Mouse (Mus musculus) MEL (cell line): ENCODE results near the gene Rspo1. TPM values are rescaled to one million over a fixed set of nuclear protein-coding genes. Genes with fewer than 3 reads are reported as not detected.

Source experiments
- DNase-seq: peaks from one replicate; pipeline ENCODE4 v3.0.0; 2011; ENCODE audit warnings: low read depth, low spot score
- H3K27ac ChIP-seq: 2 replicates; pipeline ENCODE4 v1.5.1; 2012; ENCODE audit warnings: low read depth, mild to moderate bottlenecking, control low read depth, low read length, moderate library complexity; ENCODE audit not compliant: control insufficient read depth
- H3K27me3 ChIP-seq, 2 experiments: fragments of 150-350 bp in 1 of 2; sonication (generic) in 1 of 2; 2 replicates each; pipeline ENCODE4 v1.6.1; 2012; ENCODE audit warnings: low read length in 2 of 2, mild to moderate bottlenecking in 2 of 2, improper control_type of control experiment in 1 of 2, moderate library complexity in 1 of 2; ENCODE audit not compliant: insufficient read depth in 2 of 2, control insufficient read depth in 1 of 2
- H3K36me3 ChIP-seq, 2 experiments: 2 replicates each; pipeline ENCODE4 v1.6.1; 2012 to 2014; ENCODE audit warnings: low read length in 2 of 2, improper control_type of control experiment in 1 of 2, inconsistent platforms in 1 of 2, mild to moderate bottlenecking in 1 of 2; ENCODE audit not compliant: insufficient read depth in 2 of 2, control insufficient read depth in 1 of 2
- H3K4me1 ChIP-seq, 2 experiments: fragments of 150-350 bp in 1 of 2; sonication (generic) in 1 of 2; 2 replicates each; pipeline ENCODE4 v1.6.1; 2012; ENCODE audit warnings: low read length in 2 of 2, improper control_type of control experiment in 1 of 2, mild to moderate bottlenecking in 1 of 2; ENCODE audit not compliant: insufficient read depth in 2 of 2, control insufficient read depth in 1 of 2
- H3K4me3 ChIP-seq, 2 experiments: fragments of 150-350 bp in 1 of 2; sonication (generic) in 1 of 2; 2 replicates each; pipeline ENCODE4 v1.5.1; 2012; ENCODE audit warnings: low read depth in 2 of 2, low read length in 2 of 2, mild to moderate bottlenecking in 2 of 2, moderate library complexity in 2 of 2, control low read depth in 1 of 2, improper control_type of control experiment in 1 of 2; ENCODE audit not compliant: control insufficient read depth in 1 of 2, insufficient read depth in 1 of 2
- H3K79me2 ChIP-seq: 2 replicates; pipeline ENCODE4 v1.6.1; 2012; ENCODE audit warnings: mild to moderate bottlenecking, low read length, moderate library complexity; ENCODE audit not compliant: control insufficient read depth, poor library complexity, insufficient read depth
- H3K9ac ChIP-seq: 2 replicates; pipeline ENCODE4 v1.6.1; 2012; ENCODE audit warnings: low read depth, mild to moderate bottlenecking, control low read depth, low read length, moderate library complexity; ENCODE audit not compliant: control insufficient read depth, poor library complexity, severe bottlenecking
- H3K9me3 ChIP-seq: fragments of 150-350 bp; sonication (generic); replicated peaks from 2 replicates; pipeline ENCODE4 v1.6.1; 2012; ENCODE audit warnings: mild to moderate bottlenecking, low read length, improper control_type of control experiment, moderate library complexity; ENCODE audit not compliant: insufficient read depth
- ELF1 ChIP-seq: IDR thresholded peaks from 2 replicates; pipeline ENCODE4 v1.6.1; 2014; ENCODE audit warnings: low read depth, mild to moderate bottlenecking, inconsistent platforms, low read length, improper control_type of control experiment, moderate library complexity
- ETS1 ChIP-seq: IDR thresholded peaks from 2 replicates; pipeline ENCODE4 v1.6.1; 2012; ENCODE audit warnings: low read depth, mild to moderate bottlenecking, inconsistent platforms, low read length, improper control_type of control experiment, moderate library complexity
- MAZ ChIP-seq: IDR thresholded peaks from 2 replicates; pipeline ENCODE4 v1.6.1; 2012; ENCODE audit warnings: low read depth, mild to moderate bottlenecking, inconsistent platforms, low read length, improper control_type of control experiment
- MEF2A ChIP-seq: IDR thresholded peaks from 2 replicates; pipeline ENCODE4 v1.6.1; 2014; ENCODE audit warnings: low read depth, mild to moderate bottlenecking, inconsistent platforms, low read length, improper control_type of control experiment; ENCODE audit not compliant: poor library complexity, insufficient replicate concordance, severe bottlenecking; ENCODE audit errors: extremely low read depth
- MXI1 ChIP-seq: IDR thresholded peaks from 2 replicates; pipeline ENCODE4 v1.6.1; 2011; ENCODE audit warnings: mild to moderate bottlenecking, low read depth, low read length, improper control_type of control experiment
- NRF1 ChIP-seq: IDR thresholded peaks from 2 replicates; pipeline ENCODE4 v1.6.1; 2014; ENCODE audit warnings: low read depth, mild to moderate bottlenecking, inconsistent platforms, low read length, improper control_type of control experiment, moderate library complexity; ENCODE audit not compliant: poor library complexity, insufficient read depth, severe bottlenecking
- POLR2AphosphoS5 ChIP-seq: IDR thresholded peaks from 2 replicates; pipeline ENCODE4 v1.6.1; 2012; ENCODE audit warnings: low read depth, borderline replicate concordance, mild to moderate bottlenecking, inconsistent platforms, low read length, moderate library complexity, mixed read lengths
- TBP ChIP-seq: IDR thresholded peaks from 2 replicates; pipeline ENCODE4 v1.8.0; 2011; ENCODE audit warnings: low read depth, low read length, improper control_type of control experiment
- USF2 ChIP-seq, 2 experiments: IDR thresholded peaks; 2 replicates each; pipeline ENCODE4 v1.6.1; 2011 to 2012; ENCODE audit warnings: improper control_type of control experiment in 2 of 2, low read length in 2 of 2, borderline replicate concordance in 1 of 2, inconsistent platforms in 1 of 2, low read depth in 1 of 2, mild to moderate bottlenecking in 1 of 2; ENCODE audit not compliant: insufficient read depth in 1 of 2
- polyA plus RNA-seq, 2 experiments: library from polyadenylated mRNA; stranded (reverse) in 1 of 2; unstranded in 1 of 2; fragments of >175 nt in 1 of 2; fragments of >200 nt in 1 of 2; gene quantifications; 2 replicates each; pipeline versions ENCODE4 v1.2.1 to v1.2.4; 2012; ENCODE audit warnings: low replicate concordance in 2 of 2, low read depth in 1 of 2; ENCODE audit not compliant: insufficient read length in 2 of 2, insufficient read depth in 1 of 2, missing spikeins in 1 of 2
- total RNA-seq: library from RNA; depleted of rRNA; stranded (reverse); fragments of 300-350 nt; gene quantifications from 2 replicates; pipeline ENCODE4 v1.2.3, GENCODE M21; 2012; rRNA removed

Rspo1 gene
- total and polyA plus RNA-seq, 3 experiments = not detected

DNA sequence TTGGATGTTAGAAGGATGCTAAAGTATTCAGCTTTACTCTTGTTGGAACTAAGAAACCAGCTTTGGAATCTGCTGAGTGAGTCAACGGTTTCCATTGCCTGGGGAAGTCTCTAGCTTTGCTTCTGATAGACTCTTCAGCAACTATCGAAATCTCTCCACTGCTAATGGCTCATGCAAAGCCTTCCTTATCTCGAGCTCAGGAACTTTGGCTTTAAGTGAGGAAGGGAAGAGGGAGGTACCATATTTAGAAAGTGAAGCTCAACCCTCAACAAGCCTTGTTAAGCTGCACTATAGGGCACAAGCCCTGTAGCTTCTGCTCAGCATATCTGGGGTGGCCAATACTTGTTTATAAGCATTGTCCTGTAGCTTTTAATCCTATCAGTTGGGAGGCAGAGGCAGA lies 71.0 kb downstream of the Rspo1 start (continued):
- TF ChIP-seq MXI1 (no peak), USF2 (IDR thresholded peaks at IDR 0.05; ENCODE audit: borderline replicate concordance in 1 of 2, insufficient read depth in 1 of 2, low read depth in 1 of 2, low read length in 2 of 2) (no peak)
- TF ChIP-seq, all 39 proteins: peak for 3

DNA sequence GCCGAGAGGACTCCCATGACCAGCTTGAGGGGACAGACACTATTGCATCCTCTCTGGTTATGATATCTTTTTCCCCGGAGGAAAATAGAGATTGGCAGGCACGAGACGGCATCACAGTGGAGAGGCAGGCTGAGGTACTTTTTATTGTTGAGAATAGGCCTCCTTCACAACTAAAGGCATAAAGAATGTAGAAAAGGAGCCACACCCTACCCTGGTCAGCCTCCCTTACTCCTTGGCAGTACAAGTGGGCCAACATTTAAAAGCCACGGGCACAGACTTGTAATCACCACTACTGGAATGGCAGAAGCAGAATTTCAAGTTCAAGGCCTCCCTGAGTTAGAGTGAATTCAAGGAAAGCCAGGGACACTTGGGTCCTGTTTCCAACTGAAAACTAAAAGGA lies 71.8 kb downstream of the Rspo1 start:
- no peak overlapping the region for H3K4me3 ChIP-seq
- no peak for TF ChIP-seq MEF2A
- TF ChIP-seq ELF1 = no peak
- no peak for TF ChIP-seq TBP
- no peak for TF ChIP-seq MAZ
- TF ChIP-seq ETS1 = no peak
- TF ChIP-seq POLR2AphosphoS5 = no peak
- no peak for TF ChIP-seq NRF1
- H3K36me3 ChIP-seq = peaks cover 3 to 13% of the 10 kb centered on the region in 2 experiments

More for the DNA sequence above, 71.8 kb downstream of the Rspo1 start:
- H3K79me2 ChIP-seq = no peaks in the 10 kb centered on the region
- no peak for DNase-seq
- H3K9ac ChIP-seq = no peak overlapping the region
- no peak overlapping the region for H3K27ac ChIP-seq
- no peaks in the 10 kb centered on the region for H3K9me3 ChIP-seq
- no peaks in the 10 kb centered on the region for H3K27me3 ChIP-seq
- H3K4me1 ChIP-seq = peaks cover 6 to 19% of the 10 kb centered on the region in 2 experiments; a peak in 3 of 4 replicates

Other genes starting within 250 kb of the Rspo1 start
- gene Inpp5b, start 244.6 kb upstream of the Rspo1 start, total RNA-seq = 27.7 and 28.6 TPM in 2 replicates
- gene Inpp5b, start 244.6 kb upstream of the Rspo1 start, polyA plus RNA-seq = 10 to 100 TPM in 1 of 2 experiments, not detected in 1; 52.5 TPM
- 15.5 and 17.8 TPM in 2 replicates for gene Mtf1, start 184.3 kb upstream of the Rspo1 start, total RNA-seq
- gene Mtf1, start 184.3 kb upstream of the Rspo1 start, polyA plus RNA-seq = 10 to 100 TPM; 28.9 to 37.8 TPM
- 90.0 and 107 TPM in 2 replicates for gene Yrdc, start 135.8 kb upstream of the Rspo1 start, total RNA-seq
- gene Yrdc, start 135.8 kb upstream of the Rspo1 start, polyA plus RNA-seq = 100 to 1,000 TPM in 1 of 2 experiments, not detected in 1; 105 TPM
- 40.6 and 43.4 TPM in 2 replicates for gene 1110065P20Rik, start 135.2 kb upstream of the Rspo1 start, total RNA-seq
- gene 1110065P20Rik, start 135.2 kb upstream of the Rspo1 start, polyA plus RNA-seq = 10 to 100 TPM in 1 of 2 experiments, not detected in 1; 50.9 TPM
- gene Maneal, start 124.3 kb upstream of the Rspo1 start, total RNA-seq = 0.08 TPM in 1 of 2 replicates, not detected in the other
- gene Maneal, start 124.3 kb upstream of the Rspo1 start, polyA plus RNA-seq = not detected
- not detected in 2 replicates for gene Epha10, start 105.5 kb upstream of the Rspo1 start, total RNA-seq
- gene Epha10, start 105.5 kb upstream of the Rspo1 start, polyA plus RNA-seq = not detected
- 12.2 and 17.3 TPM in 2 replicates for gene 9930104L06Rik, start 49.4 kb upstream of the Rspo1 start, total RNA-seq
- gene 9930104L06Rik, start 49.4 kb upstream of the Rspo1 start, polyA plus RNA-seq = 10 to 100 TPM in 1 of 2 experiments, not detected in 1; 15.5 TPM
- 108 and 112 TPM in 2 replicates for gene Cdca8, start 47.1 kb upstream of the Rspo1 start, total RNA-seq
- gene Cdca8, start 47.1 kb upstream of the Rspo1 start, polyA plus RNA-seq = 100 to 1,000 TPM in 1 of 2 experiments, not detected in 1; 202 TPM
- gene Gnl2, start 30.2 kb downstream of the Rspo1 start, total RNA-seq = 80.3 and 83.9 TPM in 2 replicates
- 100 to 1,000 TPM; 110 to 226 TPM for gene Gnl2, start 30.2 kb downstream of the Rspo1 start, polyA plus RNA-seq
- gene Dnali1, start 79.3 kb downstream of the Rspo1 start, total RNA-seq = 0.16 TPM in 1 of 2 replicates, not detected in the other
- gene Dnali1, start 79.3 kb downstream of the Rspo1 start, polyA plus RNA-seq = under 1 TPM in 1 of 2 experiments, not detected in 1; 0.08 TPM
- gene Snip1, start 80.2 kb downstream of the Rspo1 start, total RNA-seq = 35.6 and 40.6 TPM in 2 replicates
- 10 to 100 TPM; 33.4 to 62.2 TPM for gene Snip1, start 80.2 kb downstream of the Rspo1 start, polyA plus RNA-seq
- 26.8 and 34.9 TPM in 2 replicates for gene Meaf6, start 98.7 kb downstream of the Rspo1 start, total RNA-seq
- gene Meaf6, start 98.7 kb downstream of the Rspo1 start, polyA plus RNA-seq = 10 to 100 TPM in 1 of 2 experiments, not detected in 1; 46.7 TPM
- 0.92 and 0.95 TPM in 2 replicates for gene Zc3h12a, start 141.4 kb downstream of the Rspo1 start, total RNA-seq
- gene Zc3h12a, start 141.4 kb downstream of the Rspo1 start, polyA plus RNA-seq = 1 to 10 TPM in 1 of 2 experiments, not detected in 1; 3.3 TPM